Mouse (Mus musculus) kidney, postnatal 10 days (tissue): ENCODE results near the gene Plekhh3.
A peak's percentile ranks its signal among the peaks of the same experiment; 100 is the strongest.
"Not testable (repeated sequence)": the region's sequence is repeated elsewhere in the genome, so short reads cannot be mapped to it uniquely, and the experiment has no call there.

Experiments
- DNase-seq: peaks from one replicate; pipeline ENCODE4 v3.0.0; 2021; ENCODE audit warnings: mixed read lengths

Plekhh3 gene

GRCm38 (mm10) chr11:101148751-101149150 lies 22.4 kb downstream of the Plekhh3 start:
- no peak for DNase-seq

- DNase-seq: no peak
Measured at GRCm38 (mm10) chr11:101146377-101146776, 24.8 kb downstream of the Plekhh3 start.

GRCm38 (mm10) chr11:101143338-101144225 lies 27.6 kb downstream of the Plekhh3 start:
- peak; percentile 67 for DNase-seq

GRCm38 (mm10) chr11:101142215-101142967 lies 28.8 kb downstream of the Plekhh3 start:
- no peak for DNase-seq

GRCm38 (mm10) chr11:101141088-101141487 lies 30.1 kb downstream of the Plekhh3 start:
- DNase-seq: no peak

GRCm38 (mm10) chr11:101140164-101140819 lies 30.9 kb downstream of the Plekhh3 start:
- DNase-seq: peak; percentile 58

GRCm38 (mm10) chr11:101138536-101139181 lies 32.5 kb downstream of the Plekhh3 start:
- peak; percentile 84 for DNase-seq

GRCm38 (mm10) chr11:101137000-101137399 lies 34.2 kb downstream of the Plekhh3 start:
- no peak for DNase-seq

- DNase-seq: no peak
Measured at GRCm38 (mm10) chr11:101134217-101134865, 36.8 kb downstream of the Plekhh3 start.

- peak; percentile 52 for DNase-seq
Measured at GRCm38 (mm10) chr11:101133037-101133436, 38.1 kb downstream of the Plekhh3 start.

- peak; percentile 66 for DNase-seq
Measured at GRCm38 (mm10) chr11:101131701-101132100, 39.5 kb downstream of the Plekhh3 start.

GRCm38 (mm10) chr11:101131187-101131586 lies 40.0 kb downstream of the Plekhh3 start:
- no peak for DNase-seq

- peak; percentile 31 for DNase-seq
Measured at GRCm38 (mm10) chr11:101130056-101130756, 40.9 kb downstream of the Plekhh3 start.

- DNase-seq: no peak
Measured at GRCm38 (mm10) chr11:101128996-101129577, 42.1 kb downstream of the Plekhh3 start.

GRCm38 (mm10) chr11:101127075-101127474 lies 44.1 kb downstream of the Plekhh3 start:
- DNase-seq: peak; percentile 50

GRCm38 (mm10) chr11:101125008-101125407 lies 46.1 kb downstream of the Plekhh3 start:
- DNase-seq: not testable (repeated sequence)

GRCm38 (mm10) chr11:101124494-101124893 lies 46.7 kb downstream of the Plekhh3 start:
- peak; percentile 33 for DNase-seq

GRCm38 (mm10) chr11:101120545-101121188 lies 50.5 kb downstream of the Plekhh3 start:
- no peak for DNase-seq

- DNase-seq: peak; percentile 100
Measured at GRCm38 (mm10) chr11:101119761-101120544, 51.2 kb downstream of the Plekhh3 start, which contains the start of the genes Retreg3 and Tubg1. Gene Retreg3, minus strand, starts transcription at chr11:101119893. Gene Tubg1, plus strand, starts transcription at chr11:101119938.
